Mouse (Mus musculus) midbrain, embryonic 11.5 days (tissue): ENCODE measurements around the gene Mrpl24. TPM values are rescaled to one million over a fixed set of nuclear protein-coding genes. Genes with fewer than 3 reads are reported as not detected.

Experiments used
- ATAC-seq: fragments of 200-750 bp; cut with Nextera tagmentation; 2 replicates; pipeline ENCODE4 v1.8.0; 2017; ENCODE audit warnings: moderate TSS enrichment, moderate library complexity; ENCODE audit not compliant: low FRiP score
- DNase-seq: peaks from one replicate; pipeline ENCODE4 v3.0.0; 2015; ENCODE audit warnings: low spot score; ENCODE audit errors: missing footprints
- H3K27ac ChIP-seq: fragments of 300-500 bp; sonication (generic); 2 replicates; pipeline ENCODE4 v1.5.1; 2014; ENCODE audit warnings: low read depth, low read length
- H3K27me3 ChIP-seq: fragments of 300-500 bp; sonication (generic); 2 replicates; pipeline ENCODE4 v1.6.1; 2014; ENCODE audit warnings: mild to moderate bottlenecking, low read length, moderate library complexity, mixed read lengths; ENCODE audit not compliant: control insufficient read depth, insufficient read depth
- H3K36me3 ChIP-seq: fragments of 300-500 bp; sonication (generic); 2 replicates; pipeline ENCODE4 v1.6.1; 2014; ENCODE audit warnings: mild to moderate bottlenecking, low read length, moderate library complexity, mixed read lengths; ENCODE audit not compliant: control insufficient read depth, insufficient read depth
- H3K4me1 ChIP-seq: fragments of 300-500 bp; sonication (generic); 2 replicates; pipeline ENCODE4 v1.6.1; 2014; ENCODE audit warnings: low read length; ENCODE audit not compliant: control insufficient read depth, insufficient read depth
- H3K4me2 ChIP-seq: fragments of 300-500 bp; sonication (generic); 2 replicates; pipeline ENCODE4 v1.6.1; 2014; ENCODE audit warnings: mild to moderate bottlenecking, moderate library complexity
- H3K4me3 ChIP-seq: fragments of 300-500 bp; sonication (generic); 2 replicates; pipeline ENCODE4 v1.5.1; 2014; ENCODE audit warnings: low read depth, low read length
- H3K9ac ChIP-seq: fragments of 300-500 bp; sonication (generic); 2 replicates; pipeline ENCODE4 v1.6.1; 2014; ENCODE audit warnings: low read length
- H3K9me3 ChIP-seq: fragments of 300-500 bp; sonication (generic); 2 replicates; pipeline ENCODE4 v1.6.1; 2016; ENCODE audit warnings: low read length; ENCODE audit not compliant: control insufficient read depth
- WGBS: fragments of 180-500 bp; shearing (Covaris S2); extraction: QIAGEN DNeasy Blood & Tissue Kit; methylation state at CpG from one replicate; pipeline ENCODE4 v1.1.7; 2014; 5-methylcytosine and 5-hydroxymethylcytosine counted together
- polyA plus RNA-seq: library from polyadenylated mRNA; unstranded; fragments of >200 nt; fragmentation: Nextera tagmentation; extraction: Ambion mirVana; gene quantifications from 2 replicates; pipeline ENCODE4 v1.2.1, GENCODE M21; 2014

Gene Mrpl24
- polyA plus RNA-seq, 1 experiment from 2014 or later, result 73.9 TPM

GRCm38 (mm10) chr3:87958967-87959366 is 39.7 kb downstream of the Mrpl24 start:
- Histone ChIP-seq H3K27me3 (no peaks in the 10 kb centered on the region), H3K36me3 (no peaks in the 10 kb centered on the region), H3K4me1 (peaks cover 23% of the 10 kb centered on the region), H3K27ac (no peak overlapping the region; the same call in 1 of the 2 replicates), H3K4me3 (no peak overlapping the region), H3K9me3 (no peaks in the 10 kb centered on the region), H3K9ac (0 out of 2 replicates have a peak overlapping the region, but pooled peaks have one; percentile 3), H3K4me2 (no peak overlapping the region)
- 46% methylated on average over 1 of the region's 1 CpGs for WGBS
- no peak for ATAC-seq
- peak; percentile 84 for DNase-seq

- Histone ChIP-seq H3K27me3 (no peaks in the 10 kb centered on the region), H3K9ac (no peak overlapping the region), H3K4me3 (no peak overlapping the region), H3K9me3 (no peaks in the 10 kb centered on the region), H3K4me1 (peaks cover 23% of the 10 kb centered on the region), H3K36me3 (no peaks in the 10 kb centered on the region), H3K4me2 (no peak overlapping the region), H3K27ac (peak overlapping the region; percentile 95; the same call in 1 of the 2 replicates)
- 73% methylated on average over 7 of the region's 7 CpGs for WGBS
- ATAC-seq (no peak), DNase-seq (peak; percentile 83)
Observed at GRCm38 (mm10) chr3:87959371-87959770, 40.1 kb downstream of the Mrpl24 start.

- DNase-seq, result no peak
Observed at GRCm38 (mm10) chr3:87960191-87960585, 40.9 kb downstream of the Mrpl24 start.

GRCm38 (mm10) chr3:87960586-87961191 is 41.4 kb downstream of the Mrpl24 start:
- Histone ChIP-seq H3K27me3 (no peaks in the 10 kb centered on the region), H3K27ac (peak overlapping the region; percentile 95), H3K9ac (peak overlapping the region; percentile 67), H3K4me2 (peak overlapping the region; percentile 53), H3K4me3 (peak overlapping the region; percentile 21), H3K4me1 (peaks cover 23% of the 10 kb centered on the region), H3K9me3 (no peaks in the 10 kb centered on the region), H3K36me3 (no peaks in the 10 kb centered on the region)
- ATAC-seq (peak; percentile 96), DNase-seq (peak; percentile 98)
- WGBS, result under 1% methylated on average over 27 of the region's 27 CpGs

More at GRCm38 (mm10) chr3:87960191-87960585, 40.9 kb downstream of the Mrpl24 start:
- H3K4me1 ChIP-seq, result peaks cover 23% of the 10 kb centered on the region
- H3K9me3 ChIP-seq, result no peaks in the 10 kb centered on the region
- peak overlapping the region; percentile 21 for H3K4me3 ChIP-seq
- H3K9ac ChIP-seq, result peak overlapping the region; percentile 67
- H3K36me3 ChIP-seq, result no peaks in the 10 kb centered on the region
- H3K4me2 ChIP-seq, result peak overlapping the region; percentile 53
- no peaks in the 10 kb centered on the region for H3K27me3 ChIP-seq
- peak overlapping the region; percentile 95 for H3K27ac ChIP-seq
- 1% methylated on average over 10 of the region's 10 CpGs for WGBS
- ATAC-seq, result peak; percentile 4; the same call in 1 of the 2 replicates

- ATAC-seq (no peak), DNase-seq (peak; percentile 98)
- Histone ChIP-seq H3K27me3 (no peaks in the 10 kb centered on the region), H3K36me3 (peaks cover 2% of the 10 kb centered on the region), H3K4me2 (peak overlapping the region; percentile 96), H3K9me3 (no peaks in the 10 kb centered on the region), H3K27ac (peak overlapping the region; percentile 98), H3K9ac (peak overlapping the region; percentile 93), H3K4me3 (peak overlapping the region; percentile 96), H3K4me1 (peaks cover 35% of the 10 kb centered on the region)
- under 1% methylated on average over 21 of the region's 21 CpGs for WGBS
Observed at GRCm38 (mm10) chr3:87970184-87970938, 51.1 kb downstream of the Mrpl24 start.

- Histone ChIP-seq H3K36me3 (peaks cover 9% of the 10 kb centered on the region), H3K27ac (peak within 1 kb of the TSS; percentile 98), H3K4me3 (peak within 1 kb of the TSS; percentile 96), H3K27me3 (no peaks in the 10 kb centered on the region), H3K4me1 (peaks cover 38% of the 10 kb centered on the region), H3K4me2 (peak within 1 kb of the TSS; percentile 96), H3K9ac (peak within 1 kb of the TSS; percentile 93), H3K9me3 (no peaks in the 10 kb centered on the region)
- ATAC-seq, result peak; percentile 58
- under 1% methylated on average over 44 of the region's 44 CpGs for WGBS
- DNase-seq, result peak; percentile 98
Observed at GRCm38 (mm10) chr3:87970939-87971488, 51.7 kb downstream of the Mrpl24 start, which contains the start of gene Nes. Gene Nes (plus strand): TSS chr3:87971078.

GRCm38 (mm10) chr3:87971489-87972202 is 52.3 kb downstream of the Mrpl24 start:
- Histone ChIP-seq H3K4me2 (peak overlapping the region; percentile 96), H3K27ac (peak overlapping the region; percentile 98), H3K27me3 (no peaks in the 10 kb centered on the region), H3K9ac (peak overlapping the region; percentile 93), H3K4me3 (peak overlapping the region; percentile 96), H3K4me1 (peaks cover 38% of the 10 kb centered on the region), H3K36me3 (peaks cover 15% of the 10 kb centered on the region), H3K9me3 (no peaks in the 10 kb centered on the region)
- no peak; the same call in 1 of the 2 replicates for ATAC-seq
- peak; percentile 93 for DNase-seq
- under 1% methylated on average over 46 of the region's 60 CpGs for WGBS

GRCm38 (mm10) chr3:87972203-87972664 is 52.9 kb downstream of the Mrpl24 start:
- ATAC-seq (peak; percentile 14), DNase-seq (peak; percentile 95)
- 5% methylated on average over 8 of the region's 8 CpGs for WGBS
- H3K4me3 ChIP-seq, result peak overlapping the region; percentile 96
- H3K4me1 ChIP-seq, result peaks cover 41% of the 10 kb centered on the region
- H3K27ac ChIP-seq, result peak overlapping the region; percentile 98
- no peaks in the 10 kb centered on the region for H3K27me3 ChIP-seq
- peak overlapping the region; percentile 93 for H3K9ac ChIP-seq
- H3K4me2 ChIP-seq, result peak overlapping the region; percentile 96
- H3K9me3 ChIP-seq, result no peaks in the 10 kb centered on the region
- peaks cover 20% of the 10 kb centered on the region for H3K36me3 ChIP-seq
